8 mouse cellular contexts compared by ENCODE assay signal in genomic region chr16:34573151-34573802, GRCm38 (mm10). TPM values are rescaled to one million over a fixed set of nuclear protein-coding genes. Genes with fewer than 3 reads are reported as not detected.
DNase-seq lines count a peak whose midpoint lies in the region; ATAC-seq and TF ChIP-seq lines count a peak whose summit lies in the region.

TSS of gene Kalrn (minus strand) at chr16:34573532.

- TF ChIP-seq POLR2A in cortical plate, adult 2 months (IDR thresholded peaks at IDR 0.05; ENCODE audit: extremely low read depth, insufficient read depth, low read length), result peak; percentile 65

- H3K9me3 ChIP-seq in megakaryocyte, embryonic 14.5 days, result no peaks in the 10 kb centered on the region

- no peaks in the 10 kb centered on the region for H3K36me3 ChIP-seq in megakaryocyte, embryonic 14.5 days (replicated peaks; ENCODE audit: low read length)

- peaks cover 12% of the 10 kb centered on the region for H3K4me1 ChIP-seq in cortical plate, adult 2 months (ENCODE audit: control insufficient read depth, insufficient read depth, low read length)
- H3K4me1 ChIP-seq in megakaryocyte, embryonic 14.5 days, result peaks cover 21% of the 10 kb centered on the region

- no peak for TF ChIP-seq CTCF in cortical plate, adult 2 months (IDR thresholded peaks at IDR 0.05; ENCODE audit: extremely low read depth, insufficient read depth, low read length)

- peak within 1 kb of the TSS; percentile 65 for H3K4me3 ChIP-seq in cortical plate, adult 2 months (ENCODE audit: insufficient read depth, low read length)
- peak within 1 kb of the TSS; percentile 89 for H3K4me3 ChIP-seq in megakaryocyte, embryonic 14.5 days (replicated peaks)

- ATAC-seq in inflammation-experienced regulatory T-cells, adult 6 months, result peak; percentile 38
- no peak for ATAC-seq in activated CD4-positive, CD25-positive, alpha-beta regulatory T cell, adult 4 months

- peaks cover 84% of the 10 kb centered on the region for H3K27me3 ChIP-seq in megakaryocyte, embryonic 14.5 days (replicated peaks)

- DNase-seq in adrenal gland, adult 2 months, result peak; percentile 95
- DNase-seq in gastrocnemius, postnatal 25 days, result peak; percentile 89
- peak; percentile 75 to 80 for DNase-seq in left cerebral cortex, adult 8-10 months (ENCODE audit: low spot score in 2 of 2)
- peak; percentile 91 for DNase-seq in right cerebral cortex, postnatal 25 days

- peak within 1 kb of the TSS; percentile 96 for H3K27ac ChIP-seq in cortical plate, adult 2 months (ENCODE audit: insufficient read depth, low read length)

RNA-seq across cellular contexts. Expression of gene Kalrn, which starts in this region (rescaled TPM):
- 1 to 10 TPM; 5.3 to 9.9 TPM for total RNA-seq in adrenal gland, adult 2 months (2021)
- 1.5 and 1.6 TPM in 2 replicates for polyA plus RNA-seq in adrenal gland, adult 2 months (2012; rRNA removed)
- 278 and 304 TPM in 2 replicates for polyA plus RNA-seq in cortical plate, adult 2 months (2012; rRNA removed)
- total RNA-seq in gastrocnemius, postnatal 25 days (2021), result 10 to 100 TPM; 19.1 to 26.3 TPM
- polyA plus RNA-seq in inflammation-experienced regulatory T-cells, adult 6 months (2017; shearing (Covaris generic)), result under 1 TPM in 1 of 3 experiments, not detected in 2; 0.21 TPM
- 100 to 1,000 TPM; 485 to 551 (median 491) TPM for total RNA-seq in left cerebral cortex, adult 8-10 months (2022)
- polyA plus RNA-seq in megakaryocyte, embryonic 14.5 days (2012; ENCODE audit: insufficient read depth, low replicate concordance), result 309 and 400 TPM in 2 replicates
- under 1 TPM in 1 of 2 experiments, not detected in 1; 0.34 TPM for polyA plus RNA-seq in activated CD4-positive, CD25-positive, alpha-beta regulatory T cell, adult 4 months (2017; shearing (Covaris generic))

Comparison
In these comparisons a context has a peak if more than half of its experiments do, and no peak if none do; other contexts are left out.
1. RNA of gene Kalrn (total RNA-seq): 485 to 551 TPM in left cerebral cortex, adult 8-10 months; 19.1 to 26.3 TPM in gastrocnemius, postnatal 25 days and 5.3 to 9.9 TPM in adrenal gland, adult 2 months; every median in the first group is over 10 times any median in the second.
2. RNA of gene Kalrn (polyA plus RNA-seq): 309 to 400 TPM in megakaryocyte, embryonic 14.5 days and 278 to 304 TPM in cortical plate, adult 2 months; 1.5 to 1.6 TPM in adrenal gland, adult 2 months, 0.34 TPM in activated CD4-positive, CD25-positive, alpha-beta regulatory T cell, adult 4 months and 0.21 TPM in inflammation-experienced regulatory T-cells, adult 6 months; every median in the first group is over 100 times any median in the second.
3. Peak in ATAC-seq in inflammation-experienced regulatory T-cells, adult 6 months; RNA of the gene not detected or under 1 TPM.
4. Peak in every context shown above with its lines, with median percentiles within 50 percentile points of each other: DNase-seq.